Mouse (Mus musculus) thymus, postnatal 36 days (tissue): ENCODE measurements around the gene Nfkb1.

ENCODE experiments used
- DNase-seq, 2 experiments: peaks; one replicate each; pipeline ENCODE4 v3.0.0; 2022; ENCODE audit warnings: mixed read lengths in 2 of 2

The Nfkb1 gene

GRCm38 (mm10) chr3:135691191-135692131 lies at the start of gene Nfkb1:
Nfkb1 (minus strand) TSS chr3:135691547.
- DNase-seq: peak; percentile 75 to 82

- DNase-seq: no peak
Measured at GRCm38 (mm10) chr3:135740711-135741110, 49.4 kb upstream of the Nfkb1 start.

- no peak for DNase-seq
Measured at GRCm38 (mm10) chr3:135734736-135735135, 43.4 kb upstream of the Nfkb1 start.

- DNase-seq: no peak
Measured at GRCm38 (mm10) chr3:135732747-135733445, 41.5 kb upstream of the Nfkb1 start.

- peak; percentile 76 to 84 for DNase-seq
Measured at GRCm38 (mm10) chr3:135731292-135732047, 40.1 kb upstream of the Nfkb1 start.

- DNase-seq: no peak
Measured at GRCm38 (mm10) chr3:135730790-135731189, 39.4 kb upstream of the Nfkb1 start.

GRCm38 (mm10) chr3:135729575-135729974 lies 38.2 kb upstream of the Nfkb1 start:
- no peak for DNase-seq

GRCm38 (mm10) chr3:135728900-135729299 lies 37.6 kb upstream of the Nfkb1 start:
- no peak for DNase-seq

GRCm38 (mm10) chr3:135727339-135727738 lies 36.0 kb upstream of the Nfkb1 start:
- no peak for DNase-seq

- no peak for DNase-seq
Measured at GRCm38 (mm10) chr3:135726521-135727275, 35.4 kb upstream of the Nfkb1 start.

- DNase-seq: no peak
Measured at GRCm38 (mm10) chr3:135726023-135726422, 34.7 kb upstream of the Nfkb1 start.

GRCm38 (mm10) chr3:135722104-135722503 lies 30.8 kb upstream of the Nfkb1 start:
- no peak for DNase-seq

GRCm38 (mm10) chr3:135719969-135720368 lies 28.6 kb upstream of the Nfkb1 start:
- no peak for DNase-seq

GRCm38 (mm10) chr3:135719179-135719532 lies 27.8 kb upstream of the Nfkb1 start:
- DNase-seq: no peak

GRCm38 (mm10) chr3:135718323-135719178 lies 27.2 kb upstream of the Nfkb1 start:
- DNase-seq: no peak

- DNase-seq: no peak
Measured at GRCm38 (mm10) chr3:135713016-135713950, 21.9 kb upstream of the Nfkb1 start.

- DNase-seq: no peak
Measured at GRCm38 (mm10) chr3:135711613-135712012, 20.3 kb upstream of the Nfkb1 start.

GRCm38 (mm10) chr3:135711040-135711570 lies 19.8 kb upstream of the Nfkb1 start:
- DNase-seq: no peak

GRCm38 (mm10) chr3:135703307-135703706 lies 12.0 kb upstream of the Nfkb1 start:
- DNase-seq: no peak

GRCm38 (mm10) chr3:135702658-135703057 lies 11.3 kb upstream of the Nfkb1 start:
- DNase-seq: no peak
